Mouse (Mus musculus): ENCODE measurements around the gene Mapkapk3. TPM values are rescaled to one million over a fixed set of nuclear protein-coding genes. Genes with fewer than 3 reads are reported as not detected.
A peak's percentile ranks its signal among the peaks of the same experiment; 100 is the strongest.

Gene Mapkapk3
- polyA plus RNA-seq, 1 experiment from 2014 or later, result 11.3 TPM

- H3K9me3 ChIP-seq (ENCODE audit: low read length), result no peaks in the 10 kb centered on the region
- 62% methylated on average over 5 of the region's 5 CpGs for WGBS
- peaks cover 7% of the 10 kb centered on the region for H3K4me1 ChIP-seq (ENCODE audit: insufficient read depth, low read length)
- peaks cover 87% of the 10 kb centered on the region for H3K27me3 ChIP-seq (ENCODE audit: insufficient read depth, low read length)
- no peak overlapping the region for H3K4me3 ChIP-seq (ENCODE audit: low read length)
- H3K36me3 ChIP-seq (ENCODE audit: insufficient read depth, low read length), result no peaks in the 10 kb centered on the region
- H3K4me2 ChIP-seq (replicated peaks; ENCODE audit: low read depth, low read length), result no peak overlapping the region
- no peak overlapping the region for H3K27ac ChIP-seq (ENCODE audit: low read length)
- H3K9ac ChIP-seq (replicated peaks; ENCODE audit: low read length), result no peak overlapping the region
- no peak for ATAC-seq (ENCODE audit: low FRiP score, low TSS enrichment)
Measured at GRCm38 (mm10) chr9:107236151-107236550, 53.5 kb downstream of the Mapkapk3 start.

GRCm38 (mm10) chr9:107235261-107235660, 54.4 kb downstream of the Mapkapk3 start:
- Histone ChIP-seq H3K9me3 (ENCODE audit: low read length) (no peaks in the 10 kb centered on the region), H3K4me2 (replicated peaks; ENCODE audit: low read depth, low read length) (no peak overlapping the region), H3K4me1 (ENCODE audit: insufficient read depth, low read length) (peaks cover 10% of the 10 kb centered on the region), H3K36me3 (ENCODE audit: insufficient read depth, low read length) (no peaks in the 10 kb centered on the region), H3K27ac (ENCODE audit: low read length) (no peak overlapping the region), H3K9ac (replicated peaks; ENCODE audit: low read length) (no peak overlapping the region), H3K4me3 (ENCODE audit: low read length) (no peak overlapping the region), H3K27me3 (ENCODE audit: insufficient read depth, low read length) (peaks cover 87% of the 10 kb centered on the region)
- 44% methylated on average over 5 of the region's 5 CpGs for WGBS
- no peak for ATAC-seq (ENCODE audit: low FRiP score, low TSS enrichment)

- WGBS, result 20% methylated on average over 9 of the region's 9 CpGs
Measured at GRCm38 (mm10) chr9:107232140-107232539, 57.5 kb downstream of the Mapkapk3 start.

GRCm38 (mm10) chr9:107231539-107232139, 58.0 kb downstream of the Mapkapk3 start, which contains the start of gene Dock3:
TSS of gene Dock3 (minus strand) at chr9:107231909.
- under 1% methylated on average over 74 of the region's 87 CpGs for WGBS
- Histone ChIP-seq H3K4me2 (replicated peaks; ENCODE audit: low read depth, low read length) (peak within 1 kb of the TSS; percentile 99), H3K9ac (replicated peaks; ENCODE audit: low read length) (peak within 1 kb of the TSS; percentile 58), H3K9me3 (ENCODE audit: low read length) (no peaks in the 10 kb centered on the region), H3K27me3 (ENCODE audit: insufficient read depth, low read length) (peaks cover 86% of the 10 kb centered on the region), H3K36me3 (ENCODE audit: insufficient read depth, low read length) (no peaks in the 10 kb centered on the region), H3K27ac (ENCODE audit: low read length) (no peak within 1 kb of the TSS), H3K4me1 (ENCODE audit: insufficient read depth, low read length) (peaks cover 10% of the 10 kb centered on the region), H3K4me3 (ENCODE audit: low read length) (peak within 1 kb of the TSS; percentile 60)
- peak; percentile 84 for ATAC-seq (ENCODE audit: low FRiP score, low TSS enrichment)

More at GRCm38 (mm10) chr9:107232140-107232539, 57.5 kb downstream of the Mapkapk3 start:
- Histone ChIP-seq H3K9ac (replicated peaks; ENCODE audit: low read length) (peak overlapping the region; percentile 58; the same call in 1 of the 2 replicates), H3K4me3 (ENCODE audit: low read length) (peak overlapping the region; percentile 60), H3K36me3 (ENCODE audit: insufficient read depth, low read length) (no peaks in the 10 kb centered on the region), H3K4me2 (replicated peaks; ENCODE audit: low read depth, low read length) (peak overlapping the region; percentile 99), H3K27me3 (ENCODE audit: insufficient read depth, low read length) (peaks cover 87% of the 10 kb centered on the region), H3K9me3 (ENCODE audit: low read length) (no peaks in the 10 kb centered on the region), H3K4me1 (ENCODE audit: insufficient read depth, low read length) (peaks cover 10% of the 10 kb centered on the region), H3K27ac (ENCODE audit: low read length) (no peak overlapping the region)
- 0 out of 2 replicates have a peak, but pooled peaks have one; percentile 4 for ATAC-seq (ENCODE audit: low FRiP score, low TSS enrichment)

GRCm38 (mm10) chr9:107230991-107231538, 58.6 kb downstream of the Mapkapk3 start:
- Histone ChIP-seq H3K27me3 (ENCODE audit: insufficient read depth, low read length) (peaks cover 85% of the 10 kb centered on the region), H3K4me1 (ENCODE audit: insufficient read depth, low read length) (peaks cover 10% of the 10 kb centered on the region), H3K4me2 (replicated peaks; ENCODE audit: low read depth, low read length) (peak overlapping the region; percentile 99), H3K36me3 (ENCODE audit: insufficient read depth, low read length) (no peaks in the 10 kb centered on the region), H3K9ac (replicated peaks; ENCODE audit: low read length) (peak overlapping the region; percentile 58), H3K27ac (ENCODE audit: low read length) (no peak overlapping the region), H3K4me3 (ENCODE audit: low read length) (peak overlapping the region; percentile 60), H3K9me3 (ENCODE audit: low read length) (no peaks in the 10 kb centered on the region)
- peak; percentile 69; the same call in 1 of the 2 replicates for ATAC-seq (ENCODE audit: low FRiP score, low TSS enrichment)
- 3% methylated on average over 30 of the region's 50 CpGs for WGBS

- Histone ChIP-seq H3K36me3 (ENCODE audit: insufficient read depth, low read length) (no peaks in the 10 kb centered on the region), H3K4me3 (ENCODE audit: low read length) (no peak overlapping the region), H3K4me1 (ENCODE audit: insufficient read depth, low read length) (no peaks in the 10 kb centered on the region), H3K27ac (ENCODE audit: low read length) (no peak overlapping the region), H3K4me2 (replicated peaks; ENCODE audit: low read depth, low read length) (no peak overlapping the region), H3K9ac (replicated peaks; ENCODE audit: low read length) (no peak overlapping the region), H3K27me3 (ENCODE audit: insufficient read depth, low read length) (peaks cover 45% of the 10 kb centered on the region), H3K9me3 (ENCODE audit: low read length) (no peaks in the 10 kb centered on the region)
- no peak for ATAC-seq (ENCODE audit: low FRiP score, low TSS enrichment)
- WGBS, result 77% methylated on average over 1 of the region's 1 CpGs
Measured at GRCm38 (mm10) chr9:107224597-107224996, 65.1 kb downstream of the Mapkapk3 start.

Small RNA genes lying within 50 kb of the gene (microRNA-seq; reads per million reads assigned to microRNA genes)
- gene Gm22238, result not detected

Other genes starting within 250 kb of the Mapkapk3 start
- 0.17 and 0.69 TPM in 2 replicates for gene Dock3, start 58.0 kb downstream of the Mapkapk3 start, polyA plus RNA-seq (2015; fragmentation: Nextera tagmentation; extraction: Ambion mirVana)
- gene Cish, start 6.1 kb upstream of the Mapkapk3 start, polyA plus RNA-seq (2015; fragmentation: Nextera tagmentation; extraction: Ambion mirVana), result 19.5 and 19.9 TPM in 2 replicates
- 12.6 and 13.2 TPM in 2 replicates for gene Hemk1, start 48.5 kb upstream of the Mapkapk3 start, polyA plus RNA-seq (2015; fragmentation: Nextera tagmentation; extraction: Ambion mirVana)
- gene 6430571L13Rik, start 50.7 kb upstream of the Mapkapk3 start, polyA plus RNA-seq (2015; fragmentation: Nextera tagmentation; extraction: Ambion mirVana), result 0.82 and 1.2 TPM in 2 replicates
- gene Cacna2d2, start 109.7 kb upstream of the Mapkapk3 start, polyA plus RNA-seq (2015; fragmentation: Nextera tagmentation; extraction: Ambion mirVana), result 0.74 and 0.95 TPM in 2 replicates
- gene Tmem115, start 244.1 kb upstream of the Mapkapk3 start, polyA plus RNA-seq (2015; fragmentation: Nextera tagmentation; extraction: Ambion mirVana), result 49.7 and 51.0 TPM in 2 replicates

Measured in kidney, embryonic 16.5 days (tissue).